Mouse (Mus musculus) brain, embryonic 14.5 days (tissue): ENCODE data around the gene Gm11492. TPM values are rescaled to one million over a fixed set of nuclear protein-coding genes. Genes with fewer than 3 reads are reported as not detected.
A peak's percentile ranks its signal among the peaks of the same experiment; 100 is the strongest.

Experiments used
- DNase-seq: peaks from one replicate; pipeline ENCODE4 v3.0.0-alpha.2; 2011; ENCODE audit warnings: low read depth
- CTCF ChIP-seq: fragments of 200-500 bp; IDR thresholded peaks from 2 replicates; pipeline ENCODE4 v1.5.1; 2012; ENCODE audit warnings: inconsistent platforms, mild to moderate bottlenecking, moderate library complexity, borderline replicate concordance; ENCODE audit not compliant: insufficient read depth, insufficient read length; ENCODE audit errors: extremely low read depth
- POLR2A ChIP-seq: fragments of 200-500 bp; IDR thresholded peaks from 2 replicates; pipeline ENCODE4 v1.6.1; 2012; ENCODE audit warnings: mild to moderate bottlenecking, inconsistent platforms, borderline replicate concordance; ENCODE audit not compliant: poor library complexity, insufficient read depth, insufficient read length, severe bottlenecking; ENCODE audit errors: extremely low read depth
- polyA plus RNA-seq: library from polyadenylated mRNA; depleted of rRNA; stranded (reverse); fragments of >200 nt; gene quantifications from 2 replicates; pipeline ENCODE4 v1.2.3, GENCODE M21; 2012; rRNA removed

Gm11492 gene
- not detected in 2 replicates for polyA plus RNA-seq

DNA sequence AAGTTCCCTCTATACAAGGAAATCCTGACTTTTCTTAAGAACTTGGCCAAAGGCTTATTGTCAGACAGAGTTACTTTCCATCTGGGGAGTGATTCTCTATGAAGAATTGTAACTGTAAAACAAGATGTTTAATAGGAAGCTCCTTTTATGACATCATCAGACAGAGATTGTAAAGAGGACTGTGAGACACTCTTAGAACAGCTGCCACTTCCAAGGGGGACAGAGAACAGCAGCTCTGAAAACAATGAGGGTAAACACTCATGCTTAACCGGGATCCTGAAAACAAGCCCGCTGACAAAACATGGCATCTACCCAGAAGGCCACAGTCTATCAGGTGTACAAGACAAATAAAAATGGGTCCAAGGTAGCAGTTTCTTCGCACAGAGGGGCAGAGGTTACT lies at the start of gene Gm11492:
Gene Gm11492 (plus strand): TSS at position 153 of the 400 bp plus-strand sequence.
- DNase-seq, result no peak
- TF ChIP-seq POLR2A, result no peak
- TF ChIP-seq CTCF, result no peak

GRCm38 (mm10) chr11:87519260-87519659 lies 47.2 kb upstream of the Gm11492 start:
- peak; percentile 68; the same call in 1 of the 2 replicates for TF ChIP-seq CTCF
- TF ChIP-seq POLR2A, result no peak
- DNase-seq, result peak; percentile 57

DNA sequence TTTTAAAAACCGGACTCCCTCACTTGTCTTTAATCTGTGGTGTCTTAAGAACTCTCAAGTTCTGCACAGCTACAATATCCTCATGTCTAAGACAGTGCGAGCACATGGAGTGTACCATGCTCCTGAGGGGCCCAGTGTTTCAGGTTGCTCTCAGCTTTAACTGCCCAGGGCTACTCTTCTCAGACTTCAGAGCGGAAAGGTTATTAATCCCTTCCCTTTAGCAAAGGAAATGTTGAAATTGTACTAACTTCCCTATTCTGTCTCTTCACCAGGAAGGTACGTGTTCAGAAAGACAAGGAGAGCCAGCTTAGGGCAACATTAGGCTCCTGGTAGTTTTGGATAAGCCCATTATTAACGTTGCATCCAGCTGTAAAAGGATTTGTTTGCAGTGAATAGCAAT lies 43.0 kb upstream of the Gm11492 start:
- TF ChIP-seq CTCF (no peak), POLR2A (no peak)
- no peak for DNase-seq

DNA sequence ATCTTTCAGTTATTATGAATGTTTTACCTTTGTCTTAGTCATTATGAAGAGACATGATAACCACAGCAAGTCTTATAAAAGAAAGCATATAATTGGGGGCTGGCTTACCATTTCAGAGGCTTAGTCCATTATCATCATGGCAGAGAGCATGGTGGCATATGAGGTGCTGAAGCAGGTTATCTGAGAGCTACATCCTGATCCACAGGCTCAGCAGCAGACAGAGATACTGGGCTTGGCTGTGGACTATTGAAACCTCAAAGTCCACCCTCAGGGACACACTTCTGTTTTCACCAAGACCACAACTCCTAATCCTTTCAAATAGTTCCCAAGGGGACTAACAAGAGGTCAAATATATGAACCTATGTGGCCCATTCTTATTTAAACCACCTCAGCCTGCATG lies 42.5 kb upstream of the Gm11492 start:
- TF ChIP-seq CTCF (no peak), POLR2A (no peak)
- DNase-seq, result no peak

- DNase-seq, result peak; percentile 13
- TF ChIP-seq POLR2A (no peak), CTCF (no peak)
Measured at GRCm38 (mm10) chr11:87524780-87525179, 41.7 kb upstream of the Gm11492 start.

GRCm38 (mm10) chr11:87527364-87527763 lies 39.1 kb upstream of the Gm11492 start:
- DNase-seq, result no peak
- TF ChIP-seq POLR2A (no peak), CTCF (no peak)

DNA sequence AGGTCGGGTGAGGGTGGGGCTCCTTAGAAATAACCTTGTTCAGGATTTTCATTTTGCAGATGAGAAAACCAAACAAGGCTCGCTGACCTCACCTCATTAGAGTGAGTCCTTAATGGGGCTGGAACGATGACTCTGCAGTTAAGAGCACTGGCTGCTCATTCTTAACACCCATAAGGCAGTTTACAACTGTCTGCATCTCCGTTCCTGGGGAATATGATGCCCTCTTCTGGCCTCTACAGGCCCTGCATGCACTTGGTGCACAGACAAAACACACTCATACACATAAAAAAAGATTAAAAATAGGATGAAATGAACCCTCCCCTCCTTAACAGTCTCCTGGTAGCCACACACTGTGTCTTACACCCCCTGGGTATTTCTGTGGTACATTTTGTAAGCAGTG lies 38.5 kb upstream of the Gm11492 start:
- TF ChIP-seq POLR2A (no peak), CTCF (peak; percentile 32; the same call in 1 of the 2 replicates)
- DNase-seq, result no peak

- no peak for TF ChIP-seq POLR2A
- no peak for TF ChIP-seq CTCF
- peak; percentile 30 for DNase-seq
Measured at GRCm38 (mm10) chr11:87531695-87532094, 34.8 kb upstream of the Gm11492 start.

- DNase-seq, result no peak
- TF ChIP-seq POLR2A (no peak), CTCF (no peak)
Measured at GRCm38 (mm10) chr11:87542285-87542684, 24.2 kb upstream of the Gm11492 start.

DNA sequence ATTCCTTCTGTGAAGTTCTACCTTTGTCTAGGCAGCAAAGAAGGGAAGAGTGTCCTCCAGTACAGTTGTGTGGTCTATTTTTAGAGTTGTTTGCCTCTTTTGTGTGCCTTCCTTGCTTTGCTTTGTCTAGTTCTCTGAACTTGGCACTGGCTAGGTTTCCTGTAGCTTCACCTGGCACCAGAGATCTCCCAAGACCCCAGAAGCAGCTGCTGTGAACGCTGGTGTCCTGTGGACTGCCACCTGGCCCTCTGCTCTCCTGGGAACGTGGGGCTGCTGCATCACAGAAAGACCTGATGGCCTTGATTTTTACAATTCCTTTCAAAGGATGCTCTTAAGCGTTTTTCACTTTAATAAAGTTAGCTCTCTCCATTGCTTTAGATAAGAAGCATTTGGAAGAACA lies 23.5 kb upstream of the Gm11492 start:
- peak; percentile 6 for DNase-seq
- no peak for TF ChIP-seq POLR2A
- TF ChIP-seq CTCF, result no peak

- no peak for DNase-seq
- TF ChIP-seq CTCF (no peak), POLR2A (no peak)
Measured at GRCm38 (mm10) chr11:87553342-87553741, 13.1 kb upstream of the Gm11492 start.

- TF ChIP-seq POLR2A (no peak), CTCF (no peak)
- DNase-seq, result peak; percentile 23
Measured at GRCm38 (mm10) chr11:87554386-87554785, 12.1 kb upstream of the Gm11492 start.

DNA sequence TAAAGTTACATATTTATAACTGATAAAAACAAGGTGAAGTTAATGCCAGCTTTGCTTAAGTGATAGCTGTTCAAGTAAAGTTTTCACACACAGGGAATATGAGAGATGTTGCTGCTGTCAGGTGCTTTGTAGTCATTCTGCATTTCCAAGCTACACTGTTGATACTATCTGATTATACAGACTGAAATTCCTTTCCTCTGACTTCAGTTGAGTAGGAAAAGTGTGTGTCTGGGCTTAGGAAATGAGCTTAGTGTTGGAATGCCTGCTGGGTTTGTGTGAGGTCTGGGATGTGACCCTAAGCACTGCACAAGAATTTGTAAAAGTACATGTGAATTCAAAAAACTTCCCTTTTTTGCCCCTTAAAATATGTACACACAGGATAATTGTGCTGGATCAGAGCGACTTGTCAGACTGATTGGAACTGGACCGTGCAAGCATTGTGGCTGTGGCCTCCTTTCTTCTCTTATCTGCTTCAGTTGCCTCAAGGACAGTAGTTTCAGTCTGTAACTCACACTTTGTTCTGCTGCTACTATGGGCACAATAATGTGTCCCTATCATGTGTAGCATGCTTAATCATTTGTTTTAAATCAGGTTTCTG lies 11.2 kb upstream of the Gm11492 start:
- DNase-seq, result peak; percentile 18
- TF ChIP-seq CTCF (no peak), POLR2A (no peak)

DNA sequence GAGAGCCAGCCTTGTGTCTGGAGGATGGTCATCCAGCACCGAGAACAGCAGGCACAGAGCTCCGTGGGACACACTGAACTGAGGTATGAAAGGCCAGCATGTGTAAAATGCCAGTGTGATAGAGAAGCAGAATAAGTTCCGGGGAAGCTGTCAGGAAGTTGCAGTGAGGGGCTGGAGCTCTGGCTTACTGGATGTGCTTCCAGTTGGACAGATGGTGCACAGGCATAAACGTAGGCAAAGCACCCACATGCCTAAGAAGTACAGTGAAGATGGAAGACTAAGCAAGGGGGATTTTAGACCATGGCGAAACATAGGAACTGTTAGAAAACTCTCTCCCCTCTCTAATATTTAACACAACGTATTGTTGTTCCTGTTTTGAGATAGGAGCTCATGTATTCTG lies 5.2 kb upstream of the Gm11492 start:
- no peak for TF ChIP-seq CTCF
- TF ChIP-seq POLR2A, result no peak
- no peak for DNase-seq
